Mouse (Mus musculus) gastrocnemius, postnatal 36 days (tissue): ENCODE measurements around the gene Crhr1. TPM values are rescaled to one million over a fixed set of nuclear protein-coding genes. Genes with fewer than 3 reads are reported as not detected.
"Not testable (repeated sequence)": the region's sequence is repeated elsewhere in the genome, so short reads cannot be mapped to it uniquely, and the experiment has no call there.

Experiments
- DNase-seq, 2 experiments: peaks; one replicate each; pipeline ENCODE4 v3.0.0; 2022
- intact Hi-C: fragments of 180-260 bp; cut with DNase I; formaldehyde crosslinking; loops from one replicate; pipeline ENCODE4 v1.15.1; 2025
- total RNA-seq, 2 experiments: library from RNA; stranded (reverse); gene quantifications; 2 replicates each; pipeline ENCODE4 v1.2.3; 2021

Gene Crhr1
- total RNA-seq, 2 experiments from 2014 or later = not detected

DNA sequence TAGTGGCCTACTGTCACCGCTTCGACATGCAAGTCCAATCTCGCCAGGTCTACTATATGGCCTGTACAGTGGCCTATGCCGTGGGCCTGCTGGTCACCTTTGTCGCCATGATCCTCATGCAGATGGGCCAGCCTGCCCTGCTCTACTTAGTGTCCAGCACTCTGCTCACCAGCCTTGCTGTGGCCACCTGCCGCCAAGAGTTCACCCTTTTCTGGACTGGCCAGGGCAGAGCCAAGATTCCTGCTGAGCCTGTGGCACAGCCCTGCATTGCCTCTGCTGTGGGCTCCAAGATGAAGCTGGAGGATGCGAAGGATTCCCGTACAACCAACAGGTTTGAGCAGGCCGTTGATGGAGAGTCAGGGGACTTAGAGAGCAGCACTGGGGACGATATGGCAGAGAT, 55.1 kb downstream of the Crhr1 start:
- intact Hi-C loops = no loop called here
- DNase-seq = no peak

DNA sequence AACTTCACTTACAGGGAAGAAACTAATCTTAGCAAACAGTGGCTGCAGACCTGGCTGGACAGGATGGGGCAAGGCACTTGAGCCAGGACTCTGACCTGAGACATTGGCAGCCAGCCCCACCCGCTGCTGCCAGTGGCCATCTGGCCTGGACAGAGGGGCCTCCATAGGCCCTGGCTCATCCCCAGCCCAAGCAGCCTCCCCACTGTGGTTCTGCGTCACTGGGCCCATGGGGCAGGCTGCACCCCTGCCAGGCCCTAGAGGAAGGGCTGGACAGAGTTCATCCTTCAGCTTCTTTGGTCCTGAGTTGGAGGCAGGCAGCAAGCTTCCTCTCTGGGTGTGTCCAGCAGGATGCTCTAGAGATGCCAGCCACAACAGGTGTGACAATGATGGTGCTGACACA, 57.4 kb downstream of the Crhr1 start:
- intact Hi-C loops = no loop called here
- DNase-seq = no peak

DNA sequence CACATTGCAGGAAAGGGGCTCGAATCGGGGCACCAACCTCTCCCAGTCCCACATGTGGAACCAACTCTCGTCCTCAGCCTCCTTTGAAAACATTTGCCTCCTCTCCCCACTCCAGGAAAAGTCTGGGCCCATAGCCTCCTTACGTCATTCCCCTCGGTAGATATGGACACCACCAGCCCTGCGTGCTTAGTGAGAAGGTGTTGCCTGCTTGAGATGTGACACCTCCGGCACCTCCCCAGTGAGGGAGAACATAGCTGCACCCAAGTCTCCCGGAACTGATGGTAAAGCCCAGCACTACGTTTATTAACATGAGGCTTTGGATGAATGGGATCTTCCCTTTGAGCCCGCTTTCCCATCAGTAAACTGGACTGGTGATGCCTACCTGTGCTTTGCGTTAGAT, 62.7 kb downstream of the Crhr1 start:
- DNase-seq = no peak
- intact Hi-C loops = no loop called here

DNA sequence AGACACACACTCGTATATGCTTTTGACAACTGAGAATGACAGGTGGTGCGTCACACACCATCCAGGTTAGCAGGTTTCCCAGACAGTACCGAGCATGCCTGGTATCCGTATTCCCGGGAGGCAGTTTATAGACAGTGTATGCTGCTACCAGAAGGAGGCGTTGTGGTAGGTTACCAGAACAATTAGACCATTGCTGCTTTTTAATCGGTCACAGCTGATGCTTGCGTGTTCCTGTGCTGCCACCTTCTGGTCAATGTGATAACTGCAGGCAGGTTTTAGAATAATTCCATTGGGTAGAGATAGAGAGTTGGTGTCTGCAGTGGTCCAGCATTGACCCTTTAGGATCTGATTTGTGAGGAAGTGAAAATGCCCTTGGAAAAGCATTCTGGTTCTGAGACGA, 63.1 kb downstream of the Crhr1 start:
- DNase-seq = peak; percentile 38 to 51
- intact Hi-C loops = no loop called here

DNA sequence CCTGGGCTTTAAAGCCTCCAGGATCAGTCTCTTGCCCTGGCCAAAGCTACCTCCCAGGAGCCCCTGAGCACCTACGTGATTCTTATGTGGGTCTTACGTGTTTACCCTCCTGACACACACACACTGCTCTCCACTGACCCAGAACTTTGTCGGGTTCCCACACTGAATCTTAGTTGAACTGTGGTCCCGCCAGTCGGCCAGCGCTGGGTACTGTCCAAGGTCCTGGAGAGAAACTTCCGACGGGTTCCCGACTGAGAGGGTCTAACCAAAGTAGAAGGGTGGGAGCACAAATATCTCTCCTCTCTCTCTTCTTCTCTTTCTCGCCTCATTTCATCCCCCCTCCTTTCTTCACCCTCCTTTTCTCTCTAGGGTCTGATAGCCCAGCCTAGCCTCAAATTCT, 65.2 kb downstream of the Crhr1 start:
- intact Hi-C loops = no loop called here
- DNase-seq = no peak

DNA sequence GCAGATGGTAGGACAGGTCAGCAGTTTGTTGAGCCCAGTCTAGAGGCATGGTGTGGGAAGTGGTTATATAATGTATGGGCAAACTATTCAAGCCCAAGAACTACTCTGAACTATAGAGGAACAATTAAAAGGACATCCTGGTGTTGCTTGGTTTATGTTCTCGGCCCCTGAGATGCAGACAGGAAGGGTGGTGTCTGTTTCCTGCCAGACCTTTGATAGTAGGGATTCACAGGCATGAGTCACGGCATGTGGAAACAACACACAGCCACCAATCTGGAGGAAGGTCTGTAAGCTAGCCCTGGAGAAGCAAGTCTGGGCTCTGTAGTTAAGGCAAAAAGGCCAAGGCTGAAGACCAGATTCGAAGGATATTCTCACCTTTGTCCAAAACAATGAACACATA, 70.6 kb downstream of the Crhr1 start:
- intact Hi-C loops = loop anchor here (5.0 kb wide), 1 partner anchor 1659 kb away; no protein-coding TSS in a partner anchor
- DNase-seq = no peak

DNA sequence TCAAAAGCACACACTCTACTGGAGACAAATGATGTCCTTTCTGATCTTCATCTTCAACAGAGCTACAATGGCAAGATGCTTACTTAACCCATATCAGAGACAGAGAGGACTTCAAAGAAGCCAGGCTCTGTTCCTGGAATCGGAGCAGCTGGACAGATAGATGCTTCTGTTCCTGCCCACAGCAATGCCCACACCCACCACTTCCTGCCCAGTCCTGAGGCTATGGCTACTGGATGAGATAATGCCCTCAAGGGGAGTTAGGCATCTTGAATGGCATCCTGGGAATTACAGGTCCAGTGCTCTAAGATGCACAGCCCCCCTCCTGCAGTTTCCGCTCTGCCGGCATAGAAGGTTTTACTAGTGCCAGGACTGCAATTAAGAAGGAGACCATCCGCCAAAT, 73.9 kb downstream of the Crhr1 start:
- no peak for DNase-seq
- intact Hi-C loops = no loop called here

DNA sequence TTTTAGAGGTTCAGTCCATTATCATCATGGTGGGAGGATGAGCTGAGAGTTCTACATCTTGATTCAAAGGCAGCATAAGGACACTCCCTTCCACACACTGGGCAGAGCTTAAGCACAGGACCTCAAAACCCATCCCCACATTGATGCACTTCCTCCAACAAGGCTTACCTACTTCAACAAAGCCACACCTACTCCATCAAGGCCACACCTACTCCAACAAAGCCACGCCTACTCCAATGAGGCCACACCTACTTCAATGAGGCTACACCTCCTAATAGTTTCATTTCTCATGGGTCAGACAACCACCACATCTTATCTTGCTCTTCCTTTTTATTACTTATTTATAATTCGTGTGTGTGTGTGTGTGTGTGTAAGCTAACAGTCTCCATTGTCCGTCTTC, 76.4 kb downstream of the Crhr1 start:
- DNase-seq = no peak
- intact Hi-C loops = no loop called here

DNA sequence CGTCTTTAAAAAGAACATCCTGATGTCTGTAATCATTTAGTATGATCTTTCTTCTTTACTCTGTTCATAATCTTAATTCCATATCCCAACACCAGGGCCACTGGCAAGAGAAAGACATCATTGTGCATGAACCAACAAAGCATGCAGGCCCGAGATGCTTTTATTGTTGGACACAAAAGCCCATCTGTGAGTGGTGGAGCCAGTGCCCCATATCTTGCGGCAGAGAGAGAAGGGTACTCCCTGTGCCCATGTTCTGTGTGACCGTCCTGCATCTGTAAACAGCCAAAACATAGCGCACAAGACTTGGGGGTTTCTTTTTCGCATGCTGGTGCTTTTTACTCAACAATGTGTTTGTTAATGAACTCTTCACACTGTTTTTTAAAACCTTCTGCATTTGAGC, 78.6 kb downstream of the Crhr1 start:
- intact Hi-C loops = no loop called here
- DNase-seq = no peak

DNA sequence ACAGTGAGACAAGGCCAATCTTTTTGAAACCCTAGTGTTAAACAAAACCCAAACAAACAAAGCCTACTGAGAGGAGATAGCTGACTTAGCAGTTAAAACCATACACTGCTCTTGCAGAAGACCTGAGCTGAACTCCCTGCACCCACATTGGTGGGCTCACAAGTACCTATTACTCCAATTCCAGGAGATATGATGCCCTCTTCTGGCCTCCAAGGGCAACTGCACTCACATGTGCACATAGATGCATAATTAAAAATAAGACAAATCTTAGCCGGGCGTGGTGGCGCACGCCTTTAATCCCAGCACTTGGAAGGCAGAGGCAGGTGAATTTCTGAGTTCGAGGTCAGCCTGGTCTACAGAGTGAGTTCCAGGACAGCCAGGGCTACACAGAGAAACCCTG, 81.5 kb downstream of the Crhr1 start:
- intact Hi-C loops, DNase-seq: not testable (repeated sequence)

DNA sequence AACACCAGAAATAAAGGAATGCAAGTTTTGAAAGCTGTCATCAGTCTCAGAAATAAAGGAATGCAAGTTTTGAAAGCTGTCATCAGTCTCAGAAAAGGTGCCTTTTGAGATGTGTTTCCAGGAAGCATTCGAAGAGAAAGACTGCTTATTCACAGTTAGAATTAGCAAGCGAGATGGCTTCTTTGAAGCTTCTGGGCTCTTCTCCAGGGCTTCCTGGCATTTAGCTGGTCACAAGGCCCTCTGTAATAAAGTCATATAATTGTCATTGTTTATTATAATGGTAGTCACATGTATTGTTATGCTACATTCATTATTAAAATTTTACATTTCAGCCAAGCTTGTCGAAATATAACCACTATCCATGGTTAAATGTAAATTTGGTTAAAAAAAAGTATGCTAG, 85.4 kb downstream of the Crhr1 start:
- intact Hi-C loops = no loop called here
- DNase-seq = no peak

DNA sequence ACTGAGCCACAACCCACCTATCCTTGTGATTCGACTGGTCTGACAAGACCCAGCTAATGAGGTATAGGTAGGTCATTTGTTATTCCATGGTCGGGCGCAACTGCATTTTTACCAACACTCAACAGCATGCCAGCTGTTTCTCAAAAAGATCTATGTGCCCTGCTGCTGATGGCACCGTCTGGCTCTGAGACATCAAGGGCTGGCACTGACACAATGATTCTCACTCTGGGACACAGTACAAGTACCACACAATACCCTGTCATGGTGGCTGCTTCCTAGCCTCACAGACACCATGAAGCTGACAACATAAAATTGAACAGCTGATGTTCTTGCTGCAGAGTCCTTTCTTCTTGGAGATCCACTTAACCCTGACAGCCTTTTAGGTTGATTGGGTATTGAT, 87.6 kb downstream of the Crhr1 start:
- DNase-seq = no peak
- intact Hi-C loops = no loop called here

DNA sequence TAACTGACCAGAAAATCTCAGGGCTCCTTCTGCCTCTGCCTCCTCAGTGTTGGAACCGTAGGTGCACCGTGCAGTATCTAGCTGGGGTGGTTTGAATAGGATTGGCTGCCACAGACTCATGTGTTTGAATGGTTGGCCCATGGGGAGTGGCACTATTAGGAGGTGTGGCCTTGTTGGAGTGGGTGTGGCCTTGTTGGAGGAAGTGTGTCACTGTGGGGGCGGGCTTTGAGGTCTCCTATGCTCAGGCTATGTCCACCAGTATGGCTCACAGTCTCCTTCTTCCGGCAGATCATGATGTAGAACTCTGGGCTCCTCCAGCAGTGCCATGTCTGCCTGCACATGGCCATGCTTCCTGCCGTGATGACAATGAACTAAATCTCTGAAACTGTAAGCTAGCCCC, 89.1 kb downstream of the Crhr1 start:
- DNase-seq = no peak
- intact Hi-C loops = no loop called here

DNA sequence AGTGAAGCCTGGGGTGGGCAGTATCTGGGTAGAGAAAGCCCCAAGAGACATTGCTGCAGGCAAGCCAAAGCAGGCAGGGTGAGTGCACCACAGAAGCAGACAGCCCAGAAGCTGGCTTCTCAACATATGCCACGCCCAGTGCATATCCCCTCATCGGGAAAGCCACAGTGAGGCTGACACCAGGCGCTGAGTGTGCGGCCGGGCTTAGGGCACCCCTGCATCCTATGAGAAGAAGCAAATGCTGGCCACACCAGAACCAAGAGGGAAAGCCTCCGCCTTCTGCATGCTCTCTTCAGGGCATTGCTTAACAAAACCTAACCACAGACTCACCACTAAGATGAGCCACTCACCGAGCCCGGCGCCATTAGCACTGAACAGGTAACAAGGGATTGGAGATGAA, 90.6 kb downstream of the Crhr1 start:
- intact Hi-C loops = no loop called here
- DNase-seq = no peak

Other genes with a start within 250 kb of the Crhr1 start
- gene Nsf, start 178.8 kb upstream of the Crhr1 start, total RNA-seq = 10 to 100 TPM; 16.4 to 18.9 TPM
- 10 to 100 TPM; 12.9 to 17.9 TPM for gene Arf2, start 166.1 kb upstream of the Crhr1 start, total RNA-seq
- not detected for gene Sppl2c, start 53.5 kb downstream of the Crhr1 start, total RNA-seq
- gene Mapt, start 98.5 kb downstream of the Crhr1 start, total RNA-seq = 10 to 100 TPM; 54.1 to 59.5 TPM